Mouse (Mus musculus) spleen, adult 12 weeks (tissue): ENCODE results near the gene Dennd4c.
"Not testable (repeated sequence)": the region's sequence is repeated elsewhere in the genome, so short reads cannot be mapped to it uniquely, and the experiment has no call there.

Experiments used
- DNase-seq: peaks from one replicate; pipeline ENCODE4 v3.0.0; 2022; ENCODE audit warnings: low spot score

Gene Dennd4c

GRCm38 (mm10) chr4:86777587-86777986, 29.2 kb downstream of the Dennd4c start:
- no peak for DNase-seq

- DNase-seq, result no peak
Observed at GRCm38 (mm10) chr4:86810604-86811003, 62.2 kb downstream of the Dennd4c start.

- DNase-seq, result no peak
Observed at GRCm38 (mm10) chr4:86814850-86815249, 66.5 kb downstream of the Dennd4c start.

- peak; percentile 24 for DNase-seq
Observed at GRCm38 (mm10) chr4:86823169-86823568, 74.8 kb downstream of the Dennd4c start.

- no peak for DNase-seq
Observed at GRCm38 (mm10) chr4:86825143-86825542, 76.8 kb downstream of the Dennd4c start.

GRCm38 (mm10) chr4:86831896-86832295, 83.5 kb downstream of the Dennd4c start:
- DNase-seq, result no peak

GRCm38 (mm10) chr4:86841141-86841540, 92.8 kb downstream of the Dennd4c start:
- DNase-seq, result not testable (repeated sequence)

GRCm38 (mm10) chr4:86845384-86845783, 97.0 kb downstream of the Dennd4c start:
- DNase-seq, result no peak

GRCm38 (mm10) chr4:86847246-86847645, 98.9 kb downstream of the Dennd4c start:
- no peak for DNase-seq

- DNase-seq, result no peak
Observed at GRCm38 (mm10) chr4:86851331-86851730, 103.0 kb downstream of the Dennd4c start.

GRCm38 (mm10) chr4:86852018-86852417, 103.7 kb downstream of the Dennd4c start:
- no peak for DNase-seq

- DNase-seq, result no peak
Observed at GRCm38 (mm10) chr4:86852813-86853590, 104.6 kb downstream of the Dennd4c start.

- no peak for DNase-seq
Observed at GRCm38 (mm10) chr4:86856304-86857112, 108.2 kb downstream of the Dennd4c start.

- peak; percentile 90 for DNase-seq
Observed at GRCm38 (mm10) chr4:86857113-86858069, 109.0 kb downstream of the Dennd4c start, which contains the start of gene Rps6. Rps6 (minus strand) TSS chr4:86857412.

GRCm38 (mm10) chr4:86858070-86858440, 109.7 kb downstream of the Dennd4c start:
- no peak for DNase-seq

- DNase-seq, result no peak
Observed at GRCm38 (mm10) chr4:86864087-86864486, 115.7 kb downstream of the Dennd4c start.

- DNase-seq, result no peak
Observed at GRCm38 (mm10) chr4:86871988-86872387, 123.6 kb downstream of the Dennd4c start.

GRCm38 (mm10) chr4:86873072-86873471, 124.7 kb downstream of the Dennd4c start:
- no peak for DNase-seq

- peak; percentile 79 for DNase-seq
Observed at GRCm38 (mm10) chr4:86874146-86874847, 125.9 kb downstream of the Dennd4c start, which contains the start of gene Acer2. Acer2 (plus strand) TSS chr4:86874396.

GRCm38 (mm10) chr4:86879477-86879876, 131.1 kb downstream of the Dennd4c start:
- DNase-seq, result no peak

- DNase-seq, result no peak
Observed at GRCm38 (mm10) chr4:86881178-86881577, 132.8 kb downstream of the Dennd4c start.
